Mouse (Mus musculus): Measurements from ENCODE around the gene Ano1.

Gene Ano1

DNA sequence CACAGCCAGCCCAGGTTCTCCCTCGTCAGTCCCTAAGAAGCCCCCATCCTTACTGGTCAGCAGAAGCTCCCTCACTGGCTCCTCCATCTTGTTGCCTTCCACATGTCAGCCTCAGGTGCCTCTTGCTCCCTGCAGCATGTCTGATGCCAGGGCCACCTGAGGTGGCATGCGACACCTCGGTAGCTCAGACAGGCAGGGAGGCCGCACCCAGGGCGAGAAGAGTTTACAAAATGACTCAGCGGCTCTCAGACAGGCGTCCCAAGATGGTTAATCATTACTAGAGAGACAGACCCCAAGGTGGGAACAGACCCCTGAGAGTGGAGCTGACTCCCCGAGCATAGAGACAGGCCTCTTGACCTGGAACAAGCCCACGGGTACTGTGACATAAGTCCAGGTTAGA, at the start of gene Ano1:
Ano1 (minus strand) TSS at position 142 of the 400 bp plus-strand sequence.
- no peak for DNase-seq

DNA sequence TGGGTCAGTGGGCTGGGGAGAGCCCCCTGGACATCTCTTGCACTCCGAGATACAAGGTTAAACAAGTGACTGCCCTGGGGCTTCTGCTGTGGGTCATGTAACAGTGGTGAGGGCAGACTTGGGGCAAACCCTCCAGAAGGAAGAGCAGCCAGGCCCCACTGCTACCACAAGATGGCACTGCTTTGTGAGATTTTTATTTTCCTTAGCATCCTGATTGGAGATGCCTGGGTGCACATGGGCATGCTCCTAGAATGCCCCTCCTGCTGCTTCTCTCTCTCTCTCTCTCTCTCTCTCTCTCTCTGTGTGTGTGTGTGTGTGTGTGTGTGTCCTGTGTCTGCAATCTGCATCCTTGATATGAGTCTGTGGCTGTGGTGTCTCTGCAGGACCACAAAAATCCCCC, 46.7 kb upstream of the Ano1 start:
- DNase-seq: peak; percentile 13

DNA sequence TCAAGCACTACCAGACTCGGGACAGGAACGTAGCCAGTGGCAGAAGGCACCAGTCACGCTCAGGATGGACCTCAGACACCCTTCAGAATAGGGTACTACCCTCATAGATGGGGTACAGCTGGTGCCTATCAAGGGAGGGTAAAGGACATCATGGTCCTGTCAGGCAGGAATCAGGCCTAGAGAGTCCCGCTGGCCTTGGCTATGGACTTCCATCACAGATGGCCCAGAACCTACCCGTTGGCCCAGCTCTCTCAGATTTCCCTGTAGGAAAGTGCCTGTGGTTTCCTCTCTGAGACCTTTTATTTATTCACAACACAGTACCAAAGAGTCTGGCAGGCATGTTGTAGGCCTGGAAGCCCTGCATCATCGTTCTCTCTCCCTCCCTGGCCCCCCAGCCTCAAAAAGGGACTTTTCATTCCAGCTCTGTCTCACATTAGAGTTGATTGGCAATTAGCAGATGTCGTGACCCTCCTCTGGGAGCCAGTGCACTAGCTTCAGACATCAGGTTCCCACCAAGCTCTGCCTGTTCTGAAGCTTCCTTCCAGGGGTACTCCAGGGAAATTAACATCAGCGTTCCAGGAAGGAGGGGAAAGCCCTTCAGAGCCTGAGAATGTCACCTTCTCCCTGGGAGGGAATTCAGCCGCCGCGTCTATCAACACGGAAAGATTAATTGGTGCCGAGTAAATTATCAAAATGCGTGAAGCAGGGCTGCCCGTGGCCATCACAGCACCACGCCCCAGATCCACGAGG, 45.4 kb upstream of the Ano1 start:
- peak; percentile 62 for DNase-seq

DNA sequence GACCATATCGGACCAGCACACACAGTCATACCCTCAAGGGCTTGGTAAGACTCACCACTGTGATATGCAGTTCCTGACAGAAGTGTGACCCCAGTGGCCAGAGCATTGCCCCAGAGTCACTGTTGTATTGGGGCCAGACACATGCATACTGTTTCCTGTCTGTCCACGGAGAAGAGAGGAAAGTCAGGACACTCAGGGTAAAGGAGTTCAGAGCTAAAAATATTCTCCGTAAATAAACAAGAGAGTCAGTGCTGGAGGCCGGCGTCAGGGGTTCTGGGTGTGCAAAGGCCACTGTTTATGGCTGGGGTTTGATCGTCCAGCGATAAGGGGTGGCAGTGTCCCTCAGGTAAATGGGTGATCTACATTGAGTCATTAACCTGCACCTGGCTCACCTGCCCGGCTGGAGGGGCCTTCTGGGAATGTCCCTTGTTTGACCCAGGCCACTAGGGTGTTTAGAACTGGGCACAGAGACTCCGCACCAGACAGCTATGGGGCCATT, 44.3 kb upstream of the Ano1 start:
- no peak for DNase-seq

DNA sequence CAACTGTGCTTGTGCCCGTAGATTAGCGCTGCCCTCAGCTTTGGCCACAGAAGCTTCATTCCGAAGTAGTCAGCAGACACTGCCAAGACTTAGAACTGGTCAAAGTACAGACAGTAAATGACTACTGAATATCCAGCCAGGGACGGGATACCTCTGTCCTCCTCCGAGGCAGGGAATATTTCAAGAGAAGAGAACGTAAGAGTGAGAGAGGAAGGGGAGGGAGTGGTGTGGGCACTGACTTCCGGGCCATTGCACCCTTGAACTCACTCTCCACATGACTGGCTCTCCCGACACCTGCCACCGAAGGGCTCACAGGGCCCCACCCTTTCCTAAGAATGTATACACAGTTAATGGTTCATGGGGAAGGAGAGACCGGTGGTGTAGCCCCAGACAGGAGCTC, 41.5 kb upstream of the Ano1 start:
- DNase-seq: no peak

DNA sequence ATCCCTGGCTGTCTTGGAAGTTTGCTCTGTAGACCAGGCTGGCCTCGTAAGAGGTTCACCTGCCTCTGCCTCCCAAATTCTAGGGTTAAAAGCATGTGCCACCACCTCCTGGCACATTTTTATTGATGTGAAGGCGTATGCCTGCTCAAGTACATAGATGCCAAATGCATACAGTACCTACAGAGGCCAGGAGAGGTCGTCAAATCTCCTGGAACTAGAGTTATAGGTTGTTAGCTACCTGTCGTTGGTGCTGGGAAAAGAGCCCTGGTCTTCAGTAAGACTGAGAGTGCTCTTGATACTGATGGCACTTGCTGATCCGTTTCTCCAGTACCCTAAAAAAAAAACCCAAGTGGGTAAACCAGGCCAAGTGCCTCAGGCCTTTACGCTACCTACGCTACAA, 39.7 kb upstream of the Ano1 start:
- DNase-seq: no peak

DNA sequence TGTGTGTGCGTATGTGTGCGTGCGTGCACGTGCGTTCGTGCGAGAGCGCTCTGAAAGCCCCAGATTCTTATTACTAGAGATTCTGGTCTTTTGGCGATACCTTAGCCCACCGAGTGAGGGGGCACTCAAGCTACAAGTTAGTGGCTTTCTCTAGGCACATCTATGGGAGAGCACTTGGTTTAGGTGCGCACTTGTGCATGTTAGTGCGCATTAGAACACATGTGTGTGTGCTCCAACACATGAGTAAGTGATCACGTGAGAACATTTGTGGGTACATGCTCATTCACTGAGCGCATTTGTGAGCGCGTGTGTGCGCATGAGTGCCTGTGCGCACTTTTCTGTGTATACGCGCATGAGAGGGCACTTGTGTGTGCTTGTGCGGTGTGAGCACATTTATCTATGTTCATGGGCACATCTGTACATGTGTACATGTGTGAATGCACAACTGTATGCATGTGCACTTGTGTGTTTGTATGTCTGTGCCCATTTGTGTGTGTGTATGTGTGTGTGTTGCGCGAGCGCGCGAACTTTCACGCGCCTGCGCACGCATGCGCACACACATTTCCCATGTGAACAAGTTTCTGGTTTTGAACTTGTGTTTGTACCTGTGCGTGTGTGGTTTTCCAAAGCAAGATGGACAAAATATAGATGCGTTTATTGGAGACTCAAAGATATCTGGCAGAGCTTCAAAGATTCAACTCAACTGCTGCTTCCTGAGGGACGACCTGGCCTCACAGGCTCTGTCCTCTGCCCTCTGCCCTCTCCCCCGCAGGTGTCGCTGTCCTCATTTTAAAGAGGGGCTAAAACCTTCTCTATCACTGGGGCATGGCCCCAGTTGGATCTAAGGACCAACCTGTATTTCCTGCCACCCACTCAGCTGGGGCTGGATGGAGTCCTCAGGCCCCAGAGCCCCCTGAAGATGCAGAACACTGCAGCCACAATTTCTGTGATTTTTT, 38.1 kb upstream of the Ano1 start:
- DNase-seq: no peak

DNA sequence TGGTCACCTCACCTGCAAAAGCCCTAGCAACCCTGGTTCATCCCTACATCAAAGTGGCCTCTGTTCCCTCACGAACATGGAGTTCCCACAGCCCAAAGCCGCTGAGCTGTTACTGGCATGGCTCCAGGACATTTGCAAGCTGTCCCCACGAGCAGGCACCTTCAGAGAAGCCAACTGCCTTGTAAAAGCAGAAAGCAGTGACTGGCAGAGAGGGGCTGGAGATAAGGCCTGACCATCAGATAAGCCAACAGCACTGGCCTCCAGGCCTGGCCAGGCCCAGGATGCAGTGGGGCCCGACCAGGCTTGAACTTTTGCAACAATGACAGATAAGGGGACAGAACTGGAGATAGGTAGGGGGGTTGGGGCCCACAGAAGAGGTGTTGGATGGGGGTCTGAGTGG, 36.9 kb upstream of the Ano1 start:
- DNase-seq: no peak

DNA sequence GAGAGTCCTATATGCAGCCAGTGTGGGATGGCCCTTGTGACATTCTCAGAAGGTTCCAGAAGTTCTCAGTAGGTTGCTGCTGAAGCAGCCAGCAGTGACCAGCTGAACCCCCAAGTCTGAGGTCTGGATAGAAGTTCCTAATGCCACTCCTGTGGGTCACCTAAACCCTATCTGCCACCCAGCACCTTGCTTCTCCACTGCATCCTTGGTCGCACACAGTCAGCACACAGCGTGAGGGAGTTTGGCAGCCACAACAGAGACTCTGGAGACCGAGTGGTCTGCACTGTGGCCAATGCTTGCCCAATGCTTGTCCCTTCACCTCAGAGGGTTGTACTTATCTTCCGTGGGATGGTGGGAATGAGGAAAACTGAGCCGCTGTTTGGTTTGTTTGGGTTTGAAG, 35.7 kb upstream of the Ano1 start:
- no peak for DNase-seq

DNA sequence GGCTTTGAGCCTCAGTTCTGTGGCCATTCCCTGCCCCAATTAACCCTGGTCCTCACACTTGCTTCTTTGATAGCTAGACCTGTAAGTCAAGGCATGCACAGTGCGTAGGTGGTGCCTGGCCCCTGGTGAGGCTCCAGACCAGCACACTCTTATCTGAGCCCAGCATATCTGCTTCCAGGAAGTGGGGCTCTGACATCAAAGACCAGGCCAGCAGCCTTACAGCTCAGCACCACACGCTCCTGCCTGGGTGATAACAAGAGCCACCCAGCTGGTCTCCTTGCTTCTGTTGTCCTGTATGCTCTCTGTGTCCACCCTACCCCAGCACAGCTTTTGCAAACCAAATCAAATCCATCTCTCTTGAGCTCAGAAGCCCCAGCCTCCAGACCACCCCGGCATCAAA, 34.8 kb upstream of the Ano1 start:
- DNase-seq: no peak

DNA sequence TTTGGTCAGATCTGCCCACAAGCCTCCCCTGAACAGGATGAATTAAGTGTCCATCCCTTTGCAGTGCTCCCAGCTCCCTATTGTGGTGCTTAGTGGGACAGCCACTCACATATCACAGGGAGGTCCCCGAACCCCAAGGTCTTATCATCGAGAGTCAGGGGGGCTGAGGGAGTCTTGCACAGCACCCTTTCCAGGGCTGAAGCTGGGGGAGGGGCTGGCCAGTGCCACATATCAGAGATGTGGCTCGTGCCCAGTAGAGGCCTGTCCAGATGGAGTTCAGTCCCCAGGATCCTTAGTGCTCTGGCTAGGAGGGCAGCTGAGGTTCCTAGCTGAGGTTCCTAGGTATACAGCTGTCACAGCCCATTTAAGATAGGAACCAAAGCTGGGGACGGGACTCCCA, 32.4 kb upstream of the Ano1 start:
- no peak for DNase-seq

DNA sequence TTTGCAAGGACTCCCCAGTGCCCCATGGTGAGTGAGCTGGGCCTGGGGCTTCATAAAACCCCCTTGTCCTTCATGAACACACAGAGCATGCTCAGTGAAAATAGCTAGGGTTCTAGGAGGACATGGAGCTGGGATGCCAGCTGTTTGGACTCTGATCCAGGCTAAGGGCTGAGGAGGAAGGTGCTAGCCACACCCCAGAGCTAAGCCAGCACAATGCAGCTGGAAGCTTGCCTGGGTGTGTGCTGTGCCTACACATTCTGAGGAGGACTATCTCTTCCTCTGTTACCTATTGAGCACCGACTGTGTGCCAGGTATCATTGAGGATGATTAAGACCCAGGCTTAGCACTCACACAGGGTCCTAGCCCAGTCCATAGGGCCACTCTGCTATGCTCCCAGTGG, 30.6 kb upstream of the Ano1 start:
- DNase-seq: no peak

DNA sequence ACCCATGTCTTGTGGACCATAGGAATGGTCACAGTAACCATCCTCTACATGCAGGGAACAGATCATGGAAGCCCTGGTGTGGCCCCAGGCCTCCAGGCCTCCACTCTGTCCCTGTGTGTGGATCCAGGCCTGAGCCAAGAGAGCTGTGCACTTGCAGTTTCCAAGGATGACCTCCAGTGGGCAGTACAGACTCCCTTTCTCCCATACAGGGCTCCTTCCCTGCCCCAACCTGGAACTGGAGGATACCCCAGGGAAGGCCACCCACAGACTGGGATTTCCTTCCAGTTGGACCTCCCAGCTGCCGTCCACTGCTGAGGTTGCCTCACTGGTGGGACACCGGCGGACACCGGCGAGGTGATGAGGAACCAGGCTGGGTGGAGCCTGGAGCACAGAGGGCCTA, 29.6 kb upstream of the Ano1 start:
- DNase-seq: no peak

DNA sequence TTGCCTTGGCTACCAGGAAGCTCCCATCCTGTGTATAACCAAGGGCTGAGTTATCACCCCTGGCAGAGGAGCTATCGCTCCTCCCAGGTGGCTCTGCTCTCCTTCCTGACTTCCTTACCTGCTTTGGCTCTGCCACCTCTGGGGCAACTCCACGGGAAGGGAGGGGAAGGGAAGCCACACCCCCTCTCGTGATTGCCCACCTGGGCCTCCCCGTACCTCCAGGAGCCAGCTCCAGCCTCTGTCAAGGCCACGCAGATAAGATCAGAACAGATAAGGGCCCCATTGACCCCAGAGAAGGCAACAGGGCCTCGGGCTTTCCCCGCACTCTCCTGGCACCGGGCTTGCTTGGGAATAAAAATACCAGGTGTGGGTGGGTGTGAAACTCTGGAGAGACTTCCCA, 28.4 kb upstream of the Ano1 start:
- DNase-seq: no peak

DNA sequence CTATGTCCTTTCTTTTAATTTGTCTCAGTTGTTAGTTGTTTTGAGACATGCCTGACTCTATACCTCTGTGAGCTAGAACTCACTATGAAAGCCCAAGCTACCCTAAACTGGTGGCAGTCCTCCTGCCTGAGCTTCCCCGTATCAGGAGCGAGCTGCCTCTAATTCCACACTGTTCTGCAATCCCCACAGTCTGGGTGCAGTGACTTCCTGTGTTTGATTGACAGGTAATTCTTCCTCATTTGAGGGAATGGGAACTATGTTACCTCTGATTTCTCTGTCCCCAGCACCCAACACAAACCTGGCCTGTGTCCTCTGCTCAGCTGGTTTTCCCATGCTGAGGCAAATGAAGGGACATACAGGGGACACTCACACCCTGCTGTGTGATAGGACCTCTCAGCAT, 27.9 kb upstream of the Ano1 start:
- no peak for DNase-seq

DNA sequence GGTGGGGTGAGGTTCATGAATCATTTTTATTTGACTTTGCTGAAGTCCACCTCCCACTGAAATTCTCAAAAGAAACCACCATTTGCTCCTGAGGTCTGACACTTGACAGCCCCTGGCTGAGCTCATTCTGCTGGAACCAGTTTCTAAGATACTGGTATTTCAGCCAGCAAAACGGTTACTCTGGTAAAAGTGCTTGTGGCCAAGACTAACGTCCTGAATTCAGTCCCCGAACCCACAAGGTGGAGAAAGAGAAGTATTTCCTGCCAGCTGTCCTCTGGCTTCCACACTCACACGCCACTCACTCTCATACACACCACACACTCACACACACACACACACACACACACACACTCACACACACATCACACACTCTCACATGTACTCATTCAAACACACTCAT, 26.0 kb upstream of the Ano1 start:
- DNase-seq: no peak

DNA sequence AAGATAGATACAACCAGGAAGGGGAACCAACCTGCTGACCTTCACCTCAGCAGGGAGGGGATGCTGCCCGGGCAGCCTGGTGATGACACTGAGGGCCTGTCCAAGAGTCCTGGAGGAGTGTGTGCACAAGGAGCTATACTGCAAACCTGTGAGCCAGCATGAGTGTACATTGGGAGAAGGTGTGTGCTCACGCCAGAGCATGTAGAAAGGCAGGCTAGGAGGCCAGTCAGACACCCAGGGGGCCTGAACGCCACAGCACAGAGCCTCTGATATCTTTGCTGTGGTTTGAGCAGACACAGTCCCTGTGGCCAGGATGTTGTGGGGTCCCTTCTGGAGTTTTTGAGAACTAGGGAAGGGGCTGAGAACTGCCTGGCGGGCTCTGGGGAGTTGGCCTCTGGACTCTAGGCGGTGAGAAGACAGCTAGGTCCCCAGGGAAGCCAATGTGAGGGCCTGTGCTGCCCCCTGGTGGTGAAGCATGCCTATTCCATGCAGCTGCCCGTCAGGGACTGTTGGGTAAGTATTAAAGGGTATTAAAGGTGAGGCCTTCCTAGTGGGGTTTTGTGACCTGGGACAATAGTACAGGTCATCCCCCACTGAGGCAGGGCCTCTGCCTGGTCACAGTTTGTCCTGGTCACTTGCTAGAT, 24.2 kb upstream of the Ano1 start:
- peak; percentile 45 for DNase-seq

DNA sequence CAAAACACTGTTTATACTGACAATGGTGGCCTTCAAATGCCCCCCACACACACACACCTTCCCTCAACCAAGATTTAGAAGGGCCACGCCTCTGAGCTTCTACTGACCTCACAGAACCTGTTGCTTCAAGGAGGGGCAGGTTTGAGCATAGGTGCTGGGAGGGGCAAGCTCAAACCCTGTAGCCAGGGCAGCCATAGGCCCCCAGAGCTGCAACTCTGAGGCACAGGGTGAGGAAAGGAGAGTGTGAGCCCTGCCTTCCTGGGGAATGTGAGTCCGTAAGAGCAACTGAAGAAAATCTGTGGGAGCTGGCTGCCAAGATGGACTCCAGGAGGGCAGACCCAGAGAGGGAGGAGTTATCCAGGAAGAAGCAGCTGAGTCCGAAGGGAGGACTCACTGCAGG, 23.4 kb upstream of the Ano1 start:
- DNase-seq: no peak

DNA sequence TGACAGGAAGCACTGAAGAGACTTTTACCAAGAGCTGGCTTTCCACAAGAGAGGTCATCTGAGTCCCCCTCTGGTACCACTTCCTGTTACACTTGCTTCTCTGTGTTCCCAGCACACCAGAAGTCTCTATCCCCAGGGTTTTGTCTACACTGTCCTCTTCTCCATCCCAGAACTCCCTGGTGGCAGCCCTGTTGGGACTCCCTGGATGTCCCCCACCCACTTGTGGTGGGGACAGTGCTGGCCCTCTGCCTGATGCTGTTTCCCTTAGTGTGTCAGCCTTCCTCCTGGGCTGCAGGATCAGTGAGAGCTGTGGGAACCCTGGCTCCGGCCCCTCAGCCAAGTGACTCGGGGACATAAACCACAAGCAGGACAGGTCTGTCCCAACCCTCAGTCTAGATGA, 22.5 kb upstream of the Ano1 start:
- no peak for DNase-seq

DNA sequence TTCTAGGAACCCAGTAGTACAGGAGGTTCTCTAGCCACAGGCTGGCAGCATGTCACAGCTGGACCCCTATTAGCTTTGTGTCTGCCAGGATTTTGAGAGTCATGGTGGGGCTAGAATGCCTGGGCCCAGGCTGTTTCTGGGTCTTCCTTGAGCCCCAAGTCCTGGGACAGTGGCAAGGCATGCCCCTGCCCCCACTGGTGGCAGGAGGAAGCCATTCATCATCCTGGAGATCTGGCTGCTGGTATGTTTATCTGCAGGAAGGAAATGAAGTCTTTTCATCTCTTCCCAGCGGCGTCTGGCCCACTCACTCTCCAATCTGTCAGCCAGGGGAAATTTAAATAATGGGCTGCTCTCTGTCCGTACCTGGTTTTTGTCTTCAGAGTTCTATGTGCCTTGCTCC, 18.3 kb upstream of the Ano1 start:
- DNase-seq: no peak

DNA sequence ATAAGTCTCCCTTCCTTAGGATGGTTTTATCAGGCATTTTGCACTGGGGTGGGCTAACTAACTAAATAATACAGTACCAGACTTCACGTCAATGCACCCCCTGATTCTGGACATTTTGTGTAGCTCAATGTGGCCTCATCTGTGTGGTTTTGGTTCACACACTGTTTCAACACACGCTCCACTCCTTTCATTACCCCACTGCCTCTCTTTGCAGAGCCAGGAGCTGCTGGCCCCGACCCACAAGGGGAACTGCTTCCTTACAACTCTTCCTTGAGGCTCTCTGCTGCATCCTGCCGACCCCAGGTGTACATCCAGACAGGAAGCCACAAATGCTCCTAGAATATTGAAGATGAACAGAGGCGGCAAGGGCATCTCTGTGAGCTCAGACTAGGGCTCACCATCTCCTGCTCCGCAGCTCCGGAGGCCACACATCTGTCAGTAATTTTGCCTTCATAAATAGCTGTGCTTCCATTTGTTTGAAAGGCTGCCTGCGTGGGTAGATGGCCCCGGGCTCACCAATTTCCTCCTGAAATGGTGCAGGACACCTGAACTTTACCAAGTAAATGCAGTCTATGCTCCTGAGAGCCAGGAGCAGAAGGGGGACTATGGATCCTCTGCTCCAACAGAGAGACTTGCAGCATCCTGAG, 17.8 kb upstream of the Ano1 start:
- no peak for DNase-seq

DNA sequence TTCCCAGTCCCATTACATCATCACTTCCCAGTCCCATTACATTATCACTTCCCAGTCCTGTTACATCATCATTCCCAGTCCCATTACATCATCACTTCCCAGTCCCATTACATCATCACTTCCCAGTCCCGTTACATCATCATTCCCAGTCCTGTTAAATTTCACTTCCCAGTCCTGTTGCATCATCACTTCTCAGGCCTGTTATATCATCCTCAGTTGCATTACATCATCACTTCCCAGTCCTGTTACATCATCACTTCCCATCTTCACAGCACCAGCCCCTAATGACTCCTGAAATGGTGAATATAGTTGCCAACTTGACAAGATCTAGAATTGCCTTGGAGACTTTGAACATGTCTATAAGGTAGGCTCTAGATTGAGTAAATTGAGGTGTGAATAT, 17.1 kb upstream of the Ano1 start:
- no peak for DNase-seq

Data from cerebellum, adult 9-11 months (tissue).